Mouse (Mus musculus) kidney, postnatal 0 days (tissue): Measurements from ENCODE around the gene Lrmda. TPM values are rescaled to one million over a fixed set of nuclear protein-coding genes. Genes with fewer than 3 reads are reported as not detected.

ENCODE experiments used
- ATAC-seq: fragments of 200-750 bp; cut with Nextera tagmentation; replicated peaks from 2 replicates; pipeline ENCODE4 v1.8.0; 2017; ENCODE audit warnings: low read depth, moderate number of reproducible peaks, moderate TSS enrichment, moderate library complexity; ENCODE audit not compliant: low FRiP score
- DNase-seq: peaks from one replicate; pipeline ENCODE4 v3.0.0-alpha.2; 2016; ENCODE audit warnings: low spot score
- H3K27ac ChIP-seq: fragments of 300-500 bp; sonication (generic); 2 replicates; pipeline ENCODE4 v1.5.1; 2014; ENCODE audit warnings: mild to moderate bottlenecking
- H3K27me3 ChIP-seq: fragments of 300-500 bp; sonication (generic); 2 replicates; pipeline ENCODE4 v1.6.1; 2014; ENCODE audit warnings: low read length, mixed read lengths; ENCODE audit not compliant: insufficient read depth
- H3K36me3 ChIP-seq: fragments of 300-500 bp; sonication (generic); 2 replicates; pipeline ENCODE4 v1.6.1; 2014; ENCODE audit warnings: low read length, mixed read lengths; ENCODE audit not compliant: insufficient read depth
- H3K4me1 ChIP-seq: fragments of 300-500 bp; sonication (generic); replicated peaks from 2 replicates; pipeline ENCODE4 v1.6.1; 2014; ENCODE audit warnings: antibody characterized with exemption, low read length, mixed read lengths; ENCODE audit not compliant: insufficient read depth
- H3K4me2 ChIP-seq: fragments of 300-500 bp; sonication (generic); 2 replicates; pipeline ENCODE4 v1.6.1; 2014; ENCODE audit warnings: mild to moderate bottlenecking, low read length, moderate library complexity, mixed read lengths
- H3K4me3 ChIP-seq: fragments of 300-500 bp; sonication (generic); replicated peaks from 2 replicates; pipeline ENCODE4 v1.5.1; 2014; ENCODE audit warnings: low read depth, low read length
- H3K9ac ChIP-seq: fragments of 300-500 bp; sonication (generic); 2 replicates; pipeline ENCODE4 v1.6.1; 2014; ENCODE audit warnings: low read depth, low read length
- H3K9me3 ChIP-seq: fragments of 300-500 bp; sonication (generic); replicated peaks from 2 replicates; pipeline ENCODE4 v1.6.1; 2016; ENCODE audit warnings: low read length, inconsistent platforms, mixed read lengths
- CTCF ChIP-seq: IDR thresholded peaks from 2 replicates; pipeline ENCODE4 v1.5.1; 2016; ENCODE audit warnings: antibody characterized with exemption, low read depth, mild to moderate bottlenecking, moderate library complexity
- WGBS: fragments of 180-500 bp; shearing (Covaris S2); extraction: QIAGEN DNeasy Blood & Tissue Kit; methylation state at CpG from one replicate; pipeline ENCODE4 v1.1.7; 2014; 5-methylcytosine and 5-hydroxymethylcytosine counted together
- polyA plus RNA-seq: library from polyadenylated mRNA; unstranded; fragments of >200 nt; fragmentation: Nextera tagmentation; extraction: Ambion mirVana; gene quantifications from 2 replicates; pipeline ENCODE4 v1.2.1, GENCODE M21; 2015

Lrmda gene
- polyA plus RNA-seq, 1 experiment from 2014 or later = 0.83 TPM

DNA sequence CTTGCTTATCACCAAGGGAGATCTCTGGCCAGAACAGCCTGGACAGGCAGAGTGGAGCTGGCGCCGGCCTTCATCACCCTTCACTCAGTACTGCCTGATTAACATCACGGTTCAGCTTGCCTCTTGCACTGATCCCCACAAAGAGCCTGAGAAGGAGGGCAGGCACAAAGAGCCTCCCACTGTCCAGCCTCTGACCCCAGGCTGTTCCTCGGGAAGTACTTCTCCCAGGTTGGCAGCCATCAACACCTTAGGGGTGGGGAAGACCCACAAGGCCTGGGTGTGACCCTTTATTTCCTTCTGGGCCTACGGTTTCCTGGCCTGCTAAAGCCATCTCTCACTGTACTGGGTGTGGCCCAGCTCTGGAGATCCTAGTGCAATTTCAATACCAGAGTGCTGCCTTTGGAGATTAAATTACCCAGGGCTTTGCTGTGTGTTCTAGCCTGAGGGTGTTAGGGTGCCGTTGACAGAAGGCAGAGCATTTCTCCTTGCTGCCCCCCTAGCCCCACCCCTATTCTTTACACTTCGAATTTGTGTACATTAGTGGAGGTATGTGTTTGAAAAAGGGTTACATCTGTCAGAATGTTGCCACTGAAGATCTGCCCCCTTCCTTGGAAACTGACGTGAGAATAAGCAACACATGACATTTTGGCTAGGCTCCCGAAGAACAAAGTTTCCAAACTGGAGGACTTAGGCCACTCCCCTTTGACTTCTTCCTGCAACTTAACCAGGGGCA is 628.5 kb downstream of the Lrmda start:
- Histone ChIP-seq H3K36me3 (no peaks in the 10 kb centered on the region), H3K4me2 (no peak overlapping the region), H3K27ac (peak overlapping the region; percentile 42; the same call in 1 of the 2 replicates), H3K9ac (no peak overlapping the region), H3K9me3 (no peaks in the 10 kb centered on the region), H3K27me3 (no peaks in the 10 kb centered on the region), H3K4me1 (peaks cover 32% of the 10 kb centered on the region), H3K4me3 (no peak overlapping the region)
- DNase-seq (peak; percentile 28), ATAC-seq (no peak)
- 39% methylated on average over 9 of the region's 9 CpGs for WGBS
- TF ChIP-seq CTCF = no peak

DNA sequence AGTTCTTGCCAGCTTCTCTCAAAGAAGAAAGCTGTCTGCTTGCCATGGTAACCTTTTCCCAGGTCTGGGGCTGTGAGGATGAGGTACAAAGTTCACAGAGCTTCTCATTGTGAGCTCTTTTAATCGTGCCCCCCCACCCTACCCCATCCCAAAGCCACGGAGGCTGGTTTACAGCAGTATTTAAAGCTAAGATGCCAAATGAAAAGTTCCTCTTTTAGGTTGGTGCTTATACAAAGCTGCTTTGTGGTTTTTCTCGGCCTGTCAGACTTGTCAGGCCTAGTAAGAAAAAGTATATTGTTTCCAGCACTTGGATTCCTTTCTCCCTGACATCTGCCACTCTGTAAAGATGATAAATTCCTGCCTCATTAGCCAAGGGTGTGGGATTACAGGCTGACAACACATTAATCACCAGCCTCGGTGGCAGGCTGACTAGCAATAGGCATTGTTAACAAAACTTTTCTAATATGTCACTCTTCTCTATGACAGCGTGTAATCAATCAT is 629.9 kb downstream of the Lrmda start:
- H3K27ac ChIP-seq = 0 out of 2 replicates have a peak overlapping the region, but pooled peaks have one; percentile 19
- H3K4me2 ChIP-seq = no peak overlapping the region
- H3K9ac ChIP-seq = no peak overlapping the region
- DNase-seq = peak; percentile 43
- peaks cover 32% of the 10 kb centered on the region for H3K4me1 ChIP-seq
- no peaks in the 10 kb centered on the region for H3K36me3 ChIP-seq
- 30% methylated on average over 5 of the region's 5 CpGs for WGBS
- H3K27me3 ChIP-seq = no peaks in the 10 kb centered on the region
- no peak overlapping the region for H3K4me3 ChIP-seq
- no peak for ATAC-seq
- H3K9me3 ChIP-seq = no peaks in the 10 kb centered on the region
- no peak for TF ChIP-seq CTCF

DNA sequence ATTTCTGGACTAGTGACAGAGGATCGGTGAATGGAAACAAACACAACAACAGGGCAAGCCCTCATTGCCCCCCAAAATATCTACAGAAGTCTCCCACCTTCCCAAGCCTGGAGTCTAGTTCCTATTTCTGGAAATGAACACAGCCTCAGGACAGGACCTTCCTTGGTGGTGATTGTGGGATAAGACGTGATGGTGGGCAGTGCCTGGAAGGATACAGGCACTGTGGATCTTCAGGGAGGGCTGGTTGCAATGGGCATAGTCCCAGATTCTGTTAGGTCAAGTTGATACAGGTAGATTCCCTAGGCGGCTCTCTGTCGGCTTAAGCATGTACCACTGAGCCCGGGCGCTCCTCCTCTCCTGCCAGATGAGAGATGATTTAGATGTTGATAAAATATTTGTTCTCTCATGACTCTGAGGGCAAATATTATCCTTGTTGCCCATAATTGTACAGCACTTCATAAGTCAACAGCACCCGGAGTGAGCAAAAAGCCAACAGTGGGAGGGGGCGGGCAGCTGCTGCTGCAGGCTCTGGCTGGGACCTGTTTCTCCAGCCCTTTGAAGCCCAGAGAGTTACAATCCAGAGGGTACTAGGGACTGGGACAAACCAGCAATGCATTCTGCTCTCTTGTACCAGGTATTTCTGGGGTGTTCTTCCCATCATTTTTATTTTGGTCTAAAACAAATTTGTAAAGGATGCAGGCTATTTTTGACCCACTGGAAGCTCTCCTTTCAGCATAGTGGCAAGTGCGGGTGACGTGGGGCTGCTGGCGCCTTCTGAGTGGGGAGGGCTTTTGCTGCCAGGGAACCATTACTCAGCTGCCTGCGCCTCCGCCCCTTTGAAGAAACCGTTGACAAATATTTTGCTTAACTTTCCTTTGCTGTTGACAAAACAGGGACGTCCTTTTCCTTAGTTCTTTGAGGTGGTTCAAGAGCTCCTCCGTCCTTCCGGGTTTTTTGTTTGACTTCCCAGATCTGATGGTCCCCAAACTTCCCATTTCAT is 630.8 kb downstream of the Lrmda start:
- ATAC-seq (no peak), DNase-seq (peak; percentile 34)
- Histone ChIP-seq H3K4me1 (peaks cover 32% of the 10 kb centered on the region), H3K9me3 (no peaks in the 10 kb centered on the region), H3K4me2 (peak overlapping the region; percentile 31; the same call in 1 of the 2 replicates), H3K36me3 (no peaks in the 10 kb centered on the region), H3K27ac (0 out of 2 replicates have a peak overlapping the region, but pooled peaks have one; percentile 19), H3K4me3 (no peak overlapping the region), H3K27me3 (no peaks in the 10 kb centered on the region), H3K9ac (no peak overlapping the region)
- WGBS = 30% methylated on average over 17 of the region's 17 CpGs
- no peak for TF ChIP-seq CTCF

DNA sequence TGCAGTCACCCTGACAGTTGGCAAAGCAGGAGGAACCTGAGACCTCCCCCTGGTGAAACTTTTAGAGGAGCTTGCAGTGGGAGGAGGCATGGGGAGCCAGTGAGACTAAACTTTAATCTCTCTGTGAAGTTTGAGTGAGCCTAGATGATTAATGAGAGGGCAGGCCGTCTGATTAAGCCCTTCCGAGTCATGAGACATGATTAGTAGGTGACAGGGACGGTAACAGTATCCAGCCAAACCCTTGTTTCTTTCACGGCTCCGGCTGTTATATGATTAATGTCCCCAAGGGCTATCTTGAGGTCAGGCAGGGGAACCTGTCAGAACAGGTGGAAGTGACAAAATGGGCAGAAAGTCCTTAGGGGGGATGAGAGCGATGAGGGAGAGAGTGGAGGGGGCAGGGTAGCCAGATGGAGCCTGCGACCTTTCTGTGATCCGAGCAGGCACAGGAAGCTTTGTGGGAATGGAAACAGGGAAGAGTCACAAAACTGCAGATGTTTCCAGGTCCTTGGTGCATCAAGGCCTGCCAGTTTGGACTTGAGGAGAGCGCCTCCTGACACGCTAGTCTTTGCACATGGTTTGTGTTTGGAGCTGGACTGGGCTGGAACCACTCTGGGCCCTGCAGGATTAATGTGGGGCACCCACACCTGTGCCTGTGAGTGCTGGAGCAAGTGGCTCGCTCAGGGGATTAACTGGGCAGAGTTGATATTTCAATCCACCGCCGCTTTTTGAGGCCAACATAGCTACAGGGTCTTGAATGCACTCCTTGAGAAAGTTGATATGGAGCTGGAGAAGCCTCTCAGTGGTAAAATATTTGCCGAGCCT is 631.8 kb downstream of the Lrmda start:
- H3K9ac ChIP-seq = no peak overlapping the region
- no peak overlapping the region for H3K4me3 ChIP-seq
- no peaks in the 10 kb centered on the region for H3K36me3 ChIP-seq
- H3K9me3 ChIP-seq = no peaks in the 10 kb centered on the region
- H3K4me1 ChIP-seq = peaks cover 32% of the 10 kb centered on the region
- 27% methylated on average over 14 of the region's 14 CpGs for WGBS
- TF ChIP-seq CTCF = no peak
- peak; percentile 69 for ATAC-seq
- H3K27ac ChIP-seq = no peak overlapping the region
- H3K27me3 ChIP-seq = no peaks in the 10 kb centered on the region
- peak; percentile 82 for DNase-seq
- no peak overlapping the region for H3K4me2 ChIP-seq

DNA sequence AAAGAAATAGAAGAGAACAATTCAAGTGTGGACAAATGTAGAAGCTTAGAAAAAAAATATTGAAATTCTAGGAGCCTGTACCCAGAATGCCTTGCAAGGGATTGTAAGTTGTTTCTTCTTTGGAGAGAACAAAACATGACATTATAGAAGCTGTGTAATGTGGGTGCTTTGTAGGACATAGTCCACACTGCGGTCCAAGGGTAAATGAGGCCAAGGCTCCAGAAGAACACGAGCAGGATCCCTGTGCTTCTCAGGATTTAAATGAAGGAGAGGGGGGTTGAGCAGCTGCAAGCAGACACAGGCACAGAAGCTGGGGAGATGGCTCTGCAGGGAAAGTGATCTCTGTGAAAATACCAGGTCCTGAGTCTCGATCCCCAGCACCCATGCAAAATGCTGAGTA is 643.0 kb downstream of the Lrmda start:
- TF ChIP-seq CTCF = no peak
- Histone ChIP-seq H3K4me1 (no peaks in the 10 kb centered on the region), H3K4me2 (no peak overlapping the region), H3K27me3 (no peaks in the 10 kb centered on the region), H3K4me3 (no peak overlapping the region), H3K9me3 (no peaks in the 10 kb centered on the region), H3K36me3 (no peaks in the 10 kb centered on the region), H3K27ac (no peak overlapping the region), H3K9ac (no peak overlapping the region)
- DNase-seq = no peak
- WGBS = 63% methylated on average over 3 of the region's 3 CpGs
- ATAC-seq = no peak
